Mouse (Mus musculus) liver, embryonic 14.5 days (tissue): ENCODE results near the gene Gm884.

Experiments used
- CTCF ChIP-seq: IDR thresholded peaks from 2 replicates; pipeline ENCODE4 v1.5.1; 2016; ENCODE audit warnings: antibody characterized with exemption, low read depth, control low read depth
- EP300 ChIP-seq: IDR thresholded peaks from 2 replicates; pipeline ENCODE4 v1.6.1; 2016; ENCODE audit warnings: antibody characterized with exemption, low read depth

DNA sequence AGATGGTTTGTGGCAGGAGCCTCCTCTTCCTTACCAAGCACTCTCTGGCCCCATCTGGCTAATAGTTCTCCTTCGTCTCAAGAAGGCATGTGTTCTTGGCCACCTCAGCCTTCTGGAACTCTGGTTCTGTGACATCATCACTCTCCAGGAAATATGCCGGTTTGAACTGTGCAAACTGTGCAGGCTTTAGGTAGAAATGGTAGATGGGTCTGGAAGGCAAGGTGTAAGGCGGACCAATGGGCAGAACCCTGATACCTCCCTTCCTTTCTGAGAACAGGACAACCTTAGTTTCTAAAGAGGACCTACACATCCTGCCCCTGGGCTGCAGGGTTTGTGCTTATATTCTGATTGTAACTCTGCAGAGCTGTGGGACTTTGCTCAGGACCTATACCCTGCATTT, 17.9 kb upstream of the Gm884 start, which contains the start of gene Lyzl6:
- TF ChIP-seq CTCF (no peak), EP300 (no peak)
